Mouse (Mus musculus): Measurements from ENCODE around the gene Cog2. TPM values are rescaled to one million over a fixed set of nuclear protein-coding genes. Genes with fewer than 3 reads are reported as not detected.

The Cog2 gene
- polyA plus RNA-seq, 2 experiments, result 36.1 to 40.5 TPM

DNA sequence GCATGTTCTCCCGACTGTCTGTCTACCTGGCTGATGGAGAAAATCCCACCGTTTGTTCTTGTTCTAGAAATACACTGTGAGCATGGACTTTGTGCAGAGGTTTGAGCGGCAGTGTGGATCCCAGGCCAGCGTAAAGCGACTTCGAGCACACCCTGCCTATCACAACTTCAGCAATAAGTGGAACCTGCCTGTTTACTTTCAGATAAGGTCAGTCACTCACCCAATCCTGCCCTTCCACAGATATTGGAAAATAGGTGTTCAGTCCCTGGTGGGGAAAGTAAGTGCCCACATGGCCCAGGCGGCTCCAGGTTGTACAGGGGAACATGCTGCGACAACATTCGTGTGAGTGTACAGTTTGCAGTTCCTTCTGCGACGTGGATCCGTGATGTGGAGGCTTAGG, 20.3 kb downstream of the Cog2 start:
- no peak overlapping the region for H3K4me2 ChIP-seq (replicated peaks; ENCODE audit: low read depth, low read length, severe bottlenecking)
- 96% methylated on average over 12 of the region's 12 CpGs for WGBS
- H3K4me1 ChIP-seq (ENCODE audit: control insufficient read depth, insufficient read depth, low read length), result no peaks in the 10 kb centered on the region
- no peak overlapping the region for H3K27ac ChIP-seq (replicated peaks; ENCODE audit: low read depth, low read length)
- ATAC-seq (ENCODE audit: low FRiP score, low read depth) (no peak), DNase-seq (ENCODE audit: low spot score) (no peak)
- no peaks in the 10 kb centered on the region for H3K9me3 ChIP-seq (ENCODE audit: control insufficient read depth, low read length)
- H3K9ac ChIP-seq (ENCODE audit: low read depth, low read length, severe bottlenecking), result no peak overlapping the region
- TF ChIP-seq POLR2A (IDR thresholded peaks at IDR 0.05; ENCODE audit: borderline replicate concordance, extremely low read depth, insufficient read depth, insufficient read length), result no peak
- H3K27me3 ChIP-seq (ENCODE audit: control insufficient read depth, insufficient read depth, low read length), result no peaks in the 10 kb centered on the region
- H3K36me3 ChIP-seq (ENCODE audit: control insufficient read depth, insufficient read depth, low read length), result peaks cover 88% of the 10 kb centered on the region
- no peak overlapping the region for H3K4me3 ChIP-seq (replicated peaks; ENCODE audit: low read length)

DNA sequence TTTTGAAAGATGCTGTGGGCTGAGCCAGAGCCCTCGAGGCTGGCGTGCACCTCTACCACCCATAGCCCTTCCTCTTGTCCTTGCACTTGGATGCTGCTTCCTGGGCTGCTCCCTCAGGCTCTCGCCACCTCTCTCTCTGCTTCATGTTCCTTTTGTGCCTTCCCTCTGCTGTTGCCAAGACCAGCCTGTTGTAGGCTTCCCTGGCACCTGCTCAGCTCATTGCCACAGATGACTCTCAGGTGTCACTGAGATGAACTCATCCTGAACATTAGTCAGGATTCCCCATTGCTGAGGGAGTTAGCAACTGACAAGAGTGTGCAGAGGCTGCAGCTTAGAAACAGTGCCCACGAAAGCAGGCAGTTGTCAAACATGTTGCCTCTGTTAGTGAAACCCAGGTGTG, 21.4 kb downstream of the Cog2 start:
- no peak overlapping the region for H3K27ac ChIP-seq (replicated peaks; ENCODE audit: low read depth, low read length)
- no peak overlapping the region for H3K9ac ChIP-seq (ENCODE audit: low read depth, low read length, severe bottlenecking)
- H3K4me2 ChIP-seq (replicated peaks; ENCODE audit: low read depth, low read length, severe bottlenecking), result no peak overlapping the region
- TF ChIP-seq POLR2A (IDR thresholded peaks at IDR 0.05; ENCODE audit: borderline replicate concordance, extremely low read depth, insufficient read depth, insufficient read length), result no peak
- no peaks in the 10 kb centered on the region for H3K4me1 ChIP-seq (ENCODE audit: control insufficient read depth, insufficient read depth, low read length)
- H3K27me3 ChIP-seq (ENCODE audit: control insufficient read depth, insufficient read depth, low read length), result no peaks in the 10 kb centered on the region
- ATAC-seq (ENCODE audit: low FRiP score, low read depth) (no peak), DNase-seq (ENCODE audit: low spot score) (no peak)
- 93% methylated on average over 4 of the region's 4 CpGs for WGBS
- no peak overlapping the region for H3K4me3 ChIP-seq (replicated peaks; ENCODE audit: low read length)
- no peaks in the 10 kb centered on the region for H3K9me3 ChIP-seq (ENCODE audit: control insufficient read depth, low read length)
- peaks cover 90% of the 10 kb centered on the region for H3K36me3 ChIP-seq (ENCODE audit: control insufficient read depth, insufficient read depth, low read length)

GRCm38 (mm10) chr8:124543272-124543671, 22.7 kb downstream of the Cog2 start:
- Histone ChIP-seq H3K36me3 (ENCODE audit: control insufficient read depth, insufficient read depth, low read length) (peaks cover 91% of the 10 kb centered on the region), H3K9me3 (ENCODE audit: control insufficient read depth, low read length) (no peaks in the 10 kb centered on the region), H3K27me3 (ENCODE audit: control insufficient read depth, insufficient read depth, low read length) (no peaks in the 10 kb centered on the region), H3K4me2 (replicated peaks; ENCODE audit: low read depth, low read length, severe bottlenecking) (no peak overlapping the region), H3K27ac (replicated peaks; ENCODE audit: low read depth, low read length) (no peak overlapping the region), H3K4me1 (ENCODE audit: control insufficient read depth, insufficient read depth, low read length) (no peaks in the 10 kb centered on the region), H3K9ac (ENCODE audit: low read depth, low read length, severe bottlenecking) (no peak overlapping the region), H3K4me3 (replicated peaks; ENCODE audit: low read length) (no peak overlapping the region)
- WGBS, result 93% methylated on average over 5 of the region's 5 CpGs
- no peak for TF ChIP-seq POLR2A (IDR thresholded peaks at IDR 0.05; ENCODE audit: borderline replicate concordance, extremely low read depth, insufficient read depth, insufficient read length)
- DNase-seq (ENCODE audit: low spot score), result no peak
- no peak for ATAC-seq (ENCODE audit: low FRiP score, low read depth)

DNA sequence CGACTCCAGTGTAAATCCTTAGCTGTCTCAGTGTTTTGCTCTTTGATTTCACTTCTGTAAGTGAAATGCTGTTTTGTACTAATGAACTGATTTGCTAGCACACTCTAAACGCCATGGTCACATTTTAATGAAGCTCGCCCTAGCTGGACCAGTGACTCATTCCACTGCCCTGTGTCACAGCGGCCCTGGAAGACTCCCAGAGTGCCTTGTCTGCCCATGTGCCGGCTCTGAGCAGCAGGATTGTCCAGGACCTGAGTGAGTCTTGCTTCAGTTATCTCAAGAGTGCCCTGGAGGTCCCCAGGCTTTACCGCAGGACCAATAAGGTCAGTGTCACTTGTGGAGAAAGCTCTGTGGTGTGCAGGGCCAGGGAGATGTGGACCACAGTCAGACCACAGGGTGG, 25.8 kb downstream of the Cog2 start:
- no peak overlapping the region for H3K9ac ChIP-seq (ENCODE audit: low read depth, low read length, severe bottlenecking)
- H3K27me3 ChIP-seq (ENCODE audit: control insufficient read depth, insufficient read depth, low read length), result no peaks in the 10 kb centered on the region
- WGBS, result 95% methylated on average over 6 of the region's 6 CpGs
- H3K27ac ChIP-seq (replicated peaks; ENCODE audit: low read depth, low read length), result no peak overlapping the region
- H3K4me3 ChIP-seq (replicated peaks; ENCODE audit: low read length), result no peak overlapping the region
- no peak overlapping the region for H3K4me2 ChIP-seq (replicated peaks; ENCODE audit: low read depth, low read length, severe bottlenecking)
- peaks cover 96% of the 10 kb centered on the region for H3K36me3 ChIP-seq (ENCODE audit: control insufficient read depth, insufficient read depth, low read length)
- H3K9me3 ChIP-seq (ENCODE audit: control insufficient read depth, low read length), result no peaks in the 10 kb centered on the region
- ATAC-seq (ENCODE audit: low FRiP score, low read depth) (no peak), DNase-seq (ENCODE audit: low spot score) (no peak)
- no peaks in the 10 kb centered on the region for H3K4me1 ChIP-seq (ENCODE audit: control insufficient read depth, insufficient read depth, low read length)
- TF ChIP-seq POLR2A (IDR thresholded peaks at IDR 0.05; ENCODE audit: borderline replicate concordance, extremely low read depth, insufficient read depth, insufficient read length), result no peak

- no peak overlapping the region for H3K4me3 ChIP-seq (replicated peaks; ENCODE audit: low read length)
- no peak for DNase-seq (ENCODE audit: low spot score)
- no peaks in the 10 kb centered on the region for H3K9me3 ChIP-seq (ENCODE audit: control insufficient read depth, low read length)
- ATAC-seq (ENCODE audit: low FRiP score, low read depth), result no peak
- H3K27me3 ChIP-seq (ENCODE audit: control insufficient read depth, insufficient read depth, low read length), result no peaks in the 10 kb centered on the region
- no peaks in the 10 kb centered on the region for H3K4me1 ChIP-seq (ENCODE audit: control insufficient read depth, insufficient read depth, low read length)
- H3K36me3 ChIP-seq (ENCODE audit: control insufficient read depth, insufficient read depth, low read length), result peaks cover 96% of the 10 kb centered on the region
- no peak overlapping the region for H3K4me2 ChIP-seq (replicated peaks; ENCODE audit: low read depth, low read length, severe bottlenecking)
- no peak for TF ChIP-seq POLR2A (IDR thresholded peaks at IDR 0.05; ENCODE audit: borderline replicate concordance, extremely low read depth, insufficient read depth, insufficient read length)
- no peak overlapping the region for H3K27ac ChIP-seq (replicated peaks; ENCODE audit: low read depth, low read length)
- H3K9ac ChIP-seq (ENCODE audit: low read depth, low read length, severe bottlenecking), result no peak overlapping the region
- WGBS, result 84% methylated on average over 7 of the region's 7 CpGs
Measured at GRCm38 (mm10) chr8:124546815-124547214, 26.2 kb downstream of the Cog2 start.

GRCm38 (mm10) chr8:124547269-124547668, 26.7 kb downstream of the Cog2 start:
- H3K27me3 ChIP-seq (ENCODE audit: control insufficient read depth, insufficient read depth, low read length), result no peaks in the 10 kb centered on the region
- TF ChIP-seq POLR2A (IDR thresholded peaks at IDR 0.05; ENCODE audit: borderline replicate concordance, extremely low read depth, insufficient read depth, insufficient read length), result no peak
- WGBS, result 61% methylated on average over 11 of the region's 11 CpGs
- H3K4me3 ChIP-seq (replicated peaks; ENCODE audit: low read length), result no peak overlapping the region
- H3K36me3 ChIP-seq (ENCODE audit: control insufficient read depth, insufficient read depth, low read length), result peaks cover 96% of the 10 kb centered on the region
- no peak overlapping the region for H3K9ac ChIP-seq (ENCODE audit: low read depth, low read length, severe bottlenecking)
- ATAC-seq (ENCODE audit: low FRiP score, low read depth) (no peak), DNase-seq (ENCODE audit: low spot score) (no peak)
- no peaks in the 10 kb centered on the region for H3K4me1 ChIP-seq (ENCODE audit: control insufficient read depth, insufficient read depth, low read length)
- H3K9me3 ChIP-seq (ENCODE audit: control insufficient read depth, low read length), result no peaks in the 10 kb centered on the region
- no peak overlapping the region for H3K27ac ChIP-seq (replicated peaks; ENCODE audit: low read depth, low read length)
- no peak overlapping the region for H3K4me2 ChIP-seq (replicated peaks; ENCODE audit: low read depth, low read length, severe bottlenecking)
